In genomic region chr1:191858136-191858535, GRCm38 (mm10) we compare ENCODE assay signal across 31 mouse cellular contexts.
"Had no signal": no experiment of that assay in that cellular context is flagged by ENCODE, and none has a peak within 500 bp of the region (broad histone marks: within the 10 kb centered on the region; RNA-seq: fewer than 3 reads in every experiment).

No protein-coding gene starts in this region.

- DNase-seq: heart, adult 18-20 months; heart, adult 2 months; heart, postnatal 10 days; heart, postnatal 14 days; heart, postnatal 36 days; heart, postnatal 4 days; kidney, postnatal 10 days; kidney, postnatal 14 days; kidney, postnatal 36 days; layer of hippocampus, adult 9-11 months; layer of hippocampus, postnatal 36 days had no signal

- H3K4me3 ChIP-seq: heart, adult 2 months; heart, embryonic 10.5 days; heart, embryonic 12.5 days; heart, embryonic 13.5 days; heart, embryonic 15.5 days; hindbrain, embryonic 10.5 days; hindbrain, embryonic 12.5 days; hindbrain, embryonic 13.5 days; hindbrain, embryonic 15.5 days; intestine, embryonic 15.5 days; kidney, embryonic 15.5 days; layer of hippocampus, adult 2 months; left cerebral cortex, adult 2 months had no signal

- H3K9ac ChIP-seq: heart, embryonic 12.5 days; heart, embryonic 13.5 days; heart, embryonic 15.5 days; hindbrain, embryonic 12.5 days; hindbrain, embryonic 13.5 days; hindbrain, embryonic 14.5 days; hindbrain, embryonic 15.5 days; intestine, embryonic 15.5 days; kidney, embryonic 15.5 days had no signal

- H3K27me3 ChIP-seq: heart, embryonic 12.5 days; heart, embryonic 13.5 days; heart, embryonic 15.5 days; hindbrain, embryonic 12.5 days; hindbrain, embryonic 13.5 days; hindbrain, embryonic 15.5 days; intestine, embryonic 15.5 days; kidney, embryonic 15.5 days had no signal

- ATAC-seq: hindbrain, embryonic 16.5 days; hindbrain, postnatal 0 days; inflammation-experienced regulatory T-cells, adult 6 months; intestine, embryonic 15.5 days; intestine, embryonic 16.5 days; intestine, postnatal 0 days had no signal

- H3K27ac ChIP-seq: heart, adult 2 months; heart, embryonic 10.5 days; heart, embryonic 13.5 days; heart, embryonic 15.5 days; hindbrain, embryonic 10.5 days; hindbrain, embryonic 12.5 days; hindbrain, embryonic 13.5 days; hindbrain, embryonic 14.5 days; hindbrain, embryonic 15.5 days; hindbrain, postnatal 0 days; intestine, embryonic 15.5 days; kidney, embryonic 15.5 days; kidney, postnatal 0 days; layer of hippocampus, adult 2 months; left cerebral cortex, adult 2 months had no signal

- H3K4me2 ChIP-seq: heart, embryonic 11.5 days; heart, embryonic 12.5 days; heart, embryonic 13.5 days; heart, embryonic 15.5 days; hindbrain, embryonic 12.5 days; hindbrain, embryonic 13.5 days; hindbrain, embryonic 14.5 days; hindbrain, embryonic 15.5 days; intestine, embryonic 15.5 days; kidney, embryonic 15.5 days had no signal

- H3K36me3 ChIP-seq: heart, embryonic 10.5 days; heart, embryonic 12.5 days; heart, embryonic 13.5 days; heart, embryonic 15.5 days; hindbrain, embryonic 10.5 days; hindbrain, embryonic 12.5 days; hindbrain, embryonic 13.5 days; hindbrain, embryonic 15.5 days; intestine, embryonic 15.5 days; kidney, embryonic 15.5 days had no signal

- H3K4me1 ChIP-seq: hindbrain, embryonic 13.5 days; kidney, embryonic 15.5 days had no signal

- H3K9me3 ChIP-seq: heart, embryonic 10.5 days; heart, embryonic 15.5 days; hindbrain, embryonic 10.5 days; hindbrain, embryonic 12.5 days; hindbrain, embryonic 13.5 days; hindbrain, embryonic 15.5 days; intestine, embryonic 15.5 days had no signal
